Mouse (Mus musculus) heart, postnatal 0 days (tissue): ENCODE data around the gene Acer3. TPM values are rescaled to one million over a fixed set of nuclear protein-coding genes. Genes with fewer than 3 reads are reported as not detected.
A peak's percentile ranks its signal among the peaks of the same experiment; 100 is the strongest.

Experiments
- ATAC-seq: fragments of 200-750 bp; cut with Nextera tagmentation; 2 replicates; pipeline ENCODE4 v1.8.0; 2017; ENCODE audit warnings: low read depth, moderate number of reproducible peaks, moderate library complexity; ENCODE audit not compliant: insufficient read depth
- DNase-seq: peaks from one replicate; pipeline ENCODE4 v3.0.0-alpha.2; 2016; ENCODE audit warnings: low spot score
- H3K27ac ChIP-seq: fragments of 300-500 bp; sonication (generic); 2 replicates; pipeline ENCODE4 v1.5.1; 2014; ENCODE audit warnings: low read depth, mild to moderate bottlenecking
- H3K27me3 ChIP-seq: fragments of 300-500 bp; sonication (generic); 2 replicates; pipeline ENCODE4 v1.6.1; 2014; ENCODE audit warnings: low read length, mixed read lengths; ENCODE audit not compliant: control insufficient read depth, insufficient read depth
- H3K36me3 ChIP-seq: fragments of 300-500 bp; sonication (generic); replicated peaks from 2 replicates; pipeline ENCODE4 v1.6.1; 2014; ENCODE audit warnings: low read length, mixed read lengths; ENCODE audit not compliant: control insufficient read depth, insufficient read depth
- H3K4me1 ChIP-seq: fragments of 300-500 bp; sonication (generic); 2 replicates; pipeline ENCODE4 v1.6.1; 2014; ENCODE audit warnings: antibody characterized with exemption; ENCODE audit not compliant: control insufficient read depth, insufficient read depth
- H3K4me2 ChIP-seq: fragments of 300-500 bp; sonication (generic); 2 replicates; pipeline ENCODE4 v1.6.1; 2014; ENCODE audit warnings: low read depth, mild to moderate bottlenecking, low read length, moderate library complexity
- H3K4me3 ChIP-seq: fragments of 300-500 bp; sonication (generic); 2 replicates; pipeline ENCODE4 v1.5.1; 2014; ENCODE audit warnings: low read depth, low read length
- H3K9ac ChIP-seq: fragments of 300-500 bp; sonication (generic); replicated peaks from 2 replicates; pipeline ENCODE4 v1.6.1; 2014; ENCODE audit warnings: low read depth, low read length, mixed read lengths
- H3K9me3 ChIP-seq: fragments of 300-500 bp; sonication (generic); replicated peaks from 2 replicates; pipeline ENCODE4 v1.6.1; 2016; ENCODE audit warnings: low read length; ENCODE audit not compliant: control insufficient read depth
- CTCF ChIP-seq: IDR thresholded peaks from 2 replicates; pipeline ENCODE4 v1.5.1; 2016; ENCODE audit warnings: antibody characterized with exemption, control low read depth, low read depth
- EP300 ChIP-seq: IDR thresholded peaks from 2 replicates; pipeline ENCODE4 v1.6.1; 2016; ENCODE audit warnings: antibody characterized with exemption, low read depth
- WGBS: fragments of 180-500 bp; shearing (Covaris S2); extraction: QIAGEN DNeasy Blood & Tissue Kit; methylation state at CpG from one replicate; pipeline ENCODE4 v1.1.7; 2014; 5-methylcytosine and 5-hydroxymethylcytosine counted together
- polyA plus RNA-seq: library from polyadenylated mRNA; unstranded; fragments of >200 nt; fragmentation: Nextera tagmentation; extraction: Ambion mirVana; gene quantifications from 2 replicates; pipeline ENCODE4 v1.2.1, GENCODE M21; 2015
- total RNA-seq: library from RNA; depleted of rRNA; stranded (reverse); fragments of >200 nt; gene quantifications from 2 replicates; pipeline ENCODE4 v1.2.3, GENCODE M21; 2014; ENCODE audit warnings: low replicate concordance

The Acer3 gene
- total and polyA plus RNA-seq, 2 experiments from 2014 or later = 5.6 to 21.4 TPM

- WGBS = 33% methylated on average over 2 of the region's 2 CpGs
- no peak for ATAC-seq
- no peak overlapping the region for H3K4me2 ChIP-seq
These were observed 4.4 kb downstream of the Acer3 start for GRCm38 (mm10) chr7:98316568-98316967.

GRCm38 (mm10) chr7:98315087-98315486, 5.9 kb downstream of the Acer3 start:
- DNase-seq = no peak
- no peak overlapping the region for H3K27ac ChIP-seq
- no peak for ATAC-seq
- H3K4me3 ChIP-seq = no peak overlapping the region
- WGBS = 67% methylated on average over 2 of the region's 2 CpGs
- H3K36me3 ChIP-seq = no peaks in the 10 kb centered on the region
- no peaks in the 10 kb centered on the region for H3K4me1 ChIP-seq
- H3K9me3 ChIP-seq = no peaks in the 10 kb centered on the region
- H3K27me3 ChIP-seq = no peaks in the 10 kb centered on the region
- no peak overlapping the region for H3K4me2 ChIP-seq
- no peak overlapping the region for H3K9ac ChIP-seq
- no peak for TF ChIP-seq EP300
- peak; percentile 28; the same call in 1 of the 2 replicates for TF ChIP-seq CTCF

More at GRCm38 (mm10) chr7:98316568-98316967, 4.4 kb downstream of the Acer3 start:
- no peak for DNase-seq
- H3K27ac ChIP-seq = no peak overlapping the region
- no peaks in the 10 kb centered on the region for H3K36me3 ChIP-seq
- H3K9ac ChIP-seq = no peak overlapping the region
- no peak overlapping the region for H3K4me3 ChIP-seq
- no peak for TF ChIP-seq EP300
- no peak for TF ChIP-seq CTCF
- no peaks in the 10 kb centered on the region for H3K9me3 ChIP-seq
- H3K4me1 ChIP-seq = no peaks in the 10 kb centered on the region
- H3K27me3 ChIP-seq = no peaks in the 10 kb centered on the region

DNA sequence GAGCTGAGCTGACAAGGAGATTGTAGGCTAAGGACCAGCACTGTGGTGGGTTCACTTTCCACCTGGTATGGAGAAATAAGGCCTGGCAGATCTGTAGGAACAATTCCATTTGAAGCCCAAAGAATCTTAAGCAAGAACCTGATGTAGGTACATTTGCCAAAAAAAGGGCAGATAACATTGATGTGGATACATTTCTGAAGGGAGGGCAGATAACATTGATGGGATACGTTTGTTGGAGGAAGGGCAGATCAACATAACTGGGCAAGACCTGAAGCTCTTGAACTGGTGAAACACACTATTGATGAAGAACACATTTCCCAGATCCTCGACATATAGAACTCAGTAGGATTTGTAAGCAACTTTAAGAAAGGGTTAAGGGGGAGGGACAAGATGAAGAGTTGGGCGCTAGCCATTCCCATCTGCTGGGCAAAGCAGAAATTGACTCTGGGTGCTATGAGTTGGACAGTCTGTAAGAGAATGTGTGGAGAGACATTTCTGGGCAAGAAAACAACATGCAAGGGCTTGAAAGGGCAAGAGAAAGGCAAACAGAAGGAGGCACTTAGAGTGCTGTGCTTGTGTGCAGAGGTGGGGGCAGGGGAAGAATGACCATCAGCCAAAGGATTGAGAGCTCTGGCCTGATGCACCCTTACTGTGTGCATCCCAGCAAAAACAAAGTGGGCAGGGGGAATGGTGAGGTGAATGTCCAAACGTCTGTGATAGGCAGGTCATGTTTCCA, 8.7 kb downstream of the Acer3 start:
- TF ChIP-seq EP300 = no peak
- TF ChIP-seq CTCF = no peak
- H3K9ac ChIP-seq = no peak overlapping the region
- no peaks in the 10 kb centered on the region for H3K27me3 ChIP-seq
- 50% methylated on average over 4 of the region's 4 CpGs for WGBS
- peaks cover 9% of the 10 kb centered on the region; the same call in 1 of the 2 replicates for H3K4me1 ChIP-seq
- no peaks in the 10 kb centered on the region for H3K9me3 ChIP-seq
- DNase-seq (no peak), ATAC-seq (no peak)
- no peak overlapping the region for H3K27ac ChIP-seq
- H3K4me2 ChIP-seq = no peak overlapping the region
- H3K4me3 ChIP-seq = no peak overlapping the region
- H3K36me3 ChIP-seq = no peaks in the 10 kb centered on the region

DNA sequence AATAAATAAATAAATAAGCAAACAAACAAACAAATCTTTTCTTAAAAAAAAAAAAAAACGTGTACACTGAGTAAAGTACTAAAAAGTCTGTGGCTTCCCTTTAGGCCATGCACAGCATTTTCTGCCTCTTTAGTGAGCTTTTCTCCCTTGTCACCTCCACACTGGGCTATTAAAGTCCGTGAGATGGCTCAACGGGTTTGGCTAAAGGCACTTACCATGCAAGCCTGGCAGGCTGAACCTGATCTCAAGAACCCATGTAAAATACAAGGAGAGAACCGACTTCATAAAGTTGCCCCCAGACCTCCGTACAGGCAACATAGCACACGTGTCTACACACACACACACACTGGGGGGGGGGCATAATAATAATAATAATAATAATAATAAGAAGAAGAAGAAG, 10.7 kb downstream of the Acer3 start:
- no peaks in the 10 kb centered on the region for H3K27me3 ChIP-seq
- no peak for TF ChIP-seq CTCF
- no peak for TF ChIP-seq EP300
- peaks cover 9% of the 10 kb centered on the region; the same call in 1 of the 2 replicates for H3K4me1 ChIP-seq
- DNase-seq (no peak), ATAC-seq (no peak)
- no peak overlapping the region for H3K4me2 ChIP-seq
- WGBS = 69% methylated on average over 6 of the region's 6 CpGs
- H3K36me3 ChIP-seq = no peaks in the 10 kb centered on the region
- no peak overlapping the region for H3K27ac ChIP-seq
- no peak overlapping the region for H3K4me3 ChIP-seq
- no peaks in the 10 kb centered on the region for H3K9me3 ChIP-seq
- H3K9ac ChIP-seq = no peak overlapping the region

DNA sequence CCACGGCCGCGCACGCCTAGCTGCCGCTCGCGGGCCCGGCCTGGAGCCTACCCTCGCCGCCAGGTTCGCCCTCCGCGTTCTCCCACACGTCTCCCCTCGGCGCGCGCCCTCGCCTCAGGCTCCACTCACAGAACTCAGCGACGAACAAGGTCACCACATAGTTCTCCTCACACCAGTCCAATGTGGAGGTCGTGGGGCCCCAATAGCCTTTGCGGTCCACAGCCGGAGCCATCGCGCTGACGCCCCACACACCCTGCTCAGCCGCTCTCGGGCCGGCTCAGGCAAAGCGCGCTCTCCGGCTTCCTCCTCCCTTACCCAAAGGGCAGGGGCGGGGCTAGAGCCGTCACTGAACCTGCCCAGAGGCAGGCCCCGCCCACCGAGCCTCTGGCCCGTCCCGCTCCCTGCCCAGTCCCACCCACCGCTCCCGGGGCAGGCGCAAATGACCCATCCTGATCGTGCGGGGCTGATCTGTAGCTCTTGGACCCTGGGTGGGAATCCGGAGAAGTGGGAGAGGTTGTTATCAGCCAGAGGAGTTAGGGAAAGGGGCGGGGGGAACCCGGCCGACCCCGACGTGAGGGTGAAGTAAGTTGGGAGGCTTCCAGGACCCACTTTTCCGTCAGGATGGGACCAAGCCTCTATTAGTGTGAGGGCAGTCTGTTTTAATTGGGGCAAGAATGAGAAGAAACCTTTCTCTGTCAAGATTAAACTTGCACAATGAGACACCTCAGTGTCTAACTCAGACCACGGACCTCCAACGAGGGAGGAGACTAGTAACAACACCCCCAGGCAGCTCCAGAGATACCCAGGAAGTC, 11.6 kb downstream of the Acer3 start:
- under 1% methylated on average over 53 of the region's 53 CpGs for WGBS
- peak overlapping the region; percentile 78 for H3K4me2 ChIP-seq
- ATAC-seq (peak; percentile 99), DNase-seq (peak; percentile 97)
- H3K36me3 ChIP-seq = no peaks in the 10 kb centered on the region
- no peaks in the 10 kb centered on the region for H3K9me3 ChIP-seq
- H3K9ac ChIP-seq = peak overlapping the region; percentile 76
- peak overlapping the region; percentile 67 for H3K27ac ChIP-seq
- H3K27me3 ChIP-seq = no peaks in the 10 kb centered on the region
- TF ChIP-seq EP300 (no peak), CTCF (no peak)
- peak overlapping the region; percentile 85 for H3K4me3 ChIP-seq
- H3K4me1 ChIP-seq = peaks cover 9% of the 10 kb centered on the region; the same call in 1 of the 2 replicates
